Mouse (Mus musculus) cerebellum, postnatal 14 days (tissue): ENCODE results near the gene Arhgap35.

Experiments
- DNase-seq, 2 experiments: peaks; one replicate each; pipeline ENCODE4 v3.0.0; 2021; ENCODE audit warnings: mixed read lengths in 2 of 2

Gene Arhgap35

GRCm38 (mm10) chr7:16604141-16604540 is 10.7 kb downstream of the Arhgap35 start:
- DNase-seq, result no peak

- no peak for DNase-seq
Measured at GRCm38 (mm10) chr7:16601683-16602102, 13.1 kb downstream of the Arhgap35 start.

GRCm38 (mm10) chr7:16599006-16599405 is 15.8 kb downstream of the Arhgap35 start:
- peak; percentile 31 to 43 for DNase-seq

- DNase-seq, result no peak
Measured at GRCm38 (mm10) chr7:16591292-16591691, 23.5 kb downstream of the Arhgap35 start.

DNA sequence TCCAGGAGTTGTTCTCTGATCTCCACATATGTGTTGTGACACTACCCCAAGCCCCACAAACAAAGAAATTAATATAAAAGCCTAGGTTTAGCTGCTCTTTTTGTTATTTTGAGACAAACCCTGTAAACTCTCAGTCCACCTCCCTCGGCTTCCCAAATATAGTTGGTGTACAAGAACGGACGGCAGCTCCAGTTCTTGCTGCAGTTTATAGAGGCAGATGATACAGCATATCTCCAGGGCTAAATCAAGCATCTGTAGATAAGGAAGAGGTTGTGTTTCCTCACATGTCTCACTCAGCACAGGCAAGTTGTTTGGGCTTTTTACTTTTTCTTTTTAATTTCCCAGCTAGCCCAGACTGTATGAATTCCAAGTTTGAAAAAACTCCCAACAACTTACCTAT is 27.1 kb downstream of the Arhgap35 start:
- no peak for DNase-seq

GRCm38 (mm10) chr7:16584384-16584783 is 30.4 kb downstream of the Arhgap35 start:
- peak; percentile 49 to 67 for DNase-seq

GRCm38 (mm10) chr7:16583775-16584174 is 31.0 kb downstream of the Arhgap35 start:
- DNase-seq, result no peak

- no peak for DNase-seq
Measured at GRCm38 (mm10) chr7:16582299-16582698, 32.5 kb downstream of the Arhgap35 start.

DNA sequence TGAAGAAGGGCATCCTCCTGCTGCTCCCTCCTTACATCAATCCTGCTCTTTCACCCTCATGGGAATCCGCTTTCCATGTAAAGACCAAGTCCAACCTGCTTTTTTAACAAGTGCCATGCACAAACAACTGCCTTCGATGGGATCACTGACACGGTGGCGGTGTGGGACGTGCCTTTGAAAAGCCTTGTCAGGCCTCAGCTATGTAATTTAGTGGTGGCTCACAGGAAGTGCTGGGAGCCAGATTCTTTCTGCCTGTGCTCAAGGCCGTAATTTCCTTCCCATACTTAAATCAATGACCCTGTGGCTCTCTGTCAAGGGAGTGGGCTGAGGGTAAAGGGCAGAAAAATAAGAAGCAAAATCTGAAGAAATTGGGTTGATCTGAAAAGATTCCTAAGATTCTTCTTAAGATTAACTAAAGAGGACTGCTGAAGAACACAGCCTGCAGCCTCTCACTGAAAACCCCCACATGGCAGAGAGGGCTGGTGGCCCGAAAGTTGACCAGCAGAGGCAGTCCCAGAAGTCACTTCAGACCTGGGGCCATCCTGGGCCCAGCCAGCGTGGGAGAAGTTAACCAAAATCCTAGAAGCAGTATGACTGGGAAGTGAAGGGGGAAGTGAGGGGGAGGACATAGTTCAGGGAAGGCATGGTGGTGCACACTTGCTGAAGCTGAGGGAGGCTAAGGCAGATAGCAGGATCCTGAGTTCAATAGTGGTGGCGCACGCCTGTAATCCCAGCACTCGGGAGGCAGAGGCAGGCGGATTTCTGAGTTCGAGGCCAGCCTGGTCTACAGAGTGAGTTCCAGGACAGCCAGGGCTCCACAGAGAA is 33.3 kb downstream of the Arhgap35 start:
- DNase-seq, result no peak

- no peak for DNase-seq
Measured at GRCm38 (mm10) chr7:16576719-16577118, 38.1 kb downstream of the Arhgap35 start.

GRCm38 (mm10) chr7:16571191-16571590 is 43.6 kb downstream of the Arhgap35 start:
- no peak for DNase-seq

- DNase-seq, result no peak
Measured at GRCm38 (mm10) chr7:16570737-16571136, 44.1 kb downstream of the Arhgap35 start.

GRCm38 (mm10) chr7:16564491-16564890 is 50.3 kb downstream of the Arhgap35 start:
- DNase-seq, result no peak

GRCm38 (mm10) chr7:16557783-16558538 is 56.8 kb downstream of the Arhgap35 start:
- DNase-seq, result no peak

GRCm38 (mm10) chr7:16557251-16557650 is 57.5 kb downstream of the Arhgap35 start:
- DNase-seq, result no peak

DNA sequence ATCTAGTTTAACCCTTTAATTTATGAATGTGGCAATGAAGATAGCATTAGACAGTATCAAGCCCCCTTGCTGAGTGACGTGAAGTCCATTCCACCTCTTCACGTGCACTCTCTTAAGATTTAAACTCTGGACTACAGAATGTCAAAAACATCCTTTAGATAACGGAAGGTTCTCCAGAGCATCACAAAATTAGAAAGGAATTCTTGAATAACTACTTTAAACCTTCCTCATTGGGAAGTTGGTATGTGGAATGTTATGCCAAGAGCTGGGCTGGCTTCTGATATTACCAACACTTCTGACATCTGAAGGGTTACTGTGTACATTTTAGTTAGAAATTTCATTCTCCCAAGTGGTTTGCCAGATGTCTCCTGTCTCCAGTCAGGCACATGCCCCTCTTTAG is 60.6 kb downstream of the Arhgap35 start:
- DNase-seq, result no peak

DNA sequence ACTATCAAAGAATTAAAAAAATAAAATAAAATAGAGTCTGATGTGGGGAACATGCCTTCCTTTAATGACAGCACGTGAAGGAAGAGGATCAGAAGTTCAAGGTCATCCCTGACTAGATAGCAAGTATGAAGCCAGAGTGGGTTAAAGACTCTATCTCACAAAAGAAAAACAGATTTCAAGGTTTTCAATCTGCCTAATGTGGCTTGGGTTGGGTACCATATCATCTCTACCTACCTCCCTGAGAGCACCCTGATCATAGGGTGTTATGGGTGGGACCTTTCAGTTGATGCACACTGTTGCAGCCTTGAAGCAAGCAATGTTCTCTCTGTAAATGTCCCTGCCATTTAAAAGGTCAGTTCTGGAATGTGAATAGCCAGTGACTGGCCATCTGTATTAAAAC is 63.2 kb downstream of the Arhgap35 start:
- DNase-seq, result no peak

GRCm38 (mm10) chr7:16549299-16549698 is 65.5 kb downstream of the Arhgap35 start:
- DNase-seq, result no peak

GRCm38 (mm10) chr7:16544770-16545169 is 70.0 kb downstream of the Arhgap35 start:
- no peak for DNase-seq

GRCm38 (mm10) chr7:16537220-16537903 is 77.4 kb downstream of the Arhgap35 start:
- DNase-seq, result no peak

DNA sequence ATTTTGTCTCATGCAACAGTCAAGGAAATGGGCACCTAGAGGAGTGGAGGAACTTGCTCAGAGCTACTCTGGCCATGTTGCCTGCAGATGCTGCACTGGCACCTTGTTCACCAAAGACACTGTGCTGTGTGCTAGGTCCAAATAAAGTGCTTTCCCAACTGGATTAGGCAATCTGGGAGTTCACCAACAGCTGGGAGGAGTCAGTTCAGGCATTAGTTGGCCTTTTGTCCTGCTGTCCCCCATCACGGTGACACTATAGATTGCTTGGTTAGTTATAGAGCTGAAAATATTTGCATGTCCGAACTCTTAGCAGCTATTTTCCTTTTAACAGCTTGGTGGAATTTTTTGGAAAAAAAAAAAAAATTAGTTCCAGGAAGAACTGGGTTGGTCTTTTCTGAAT is 88.8 kb downstream of the Arhgap35 start:
- no peak for DNase-seq

DNA sequence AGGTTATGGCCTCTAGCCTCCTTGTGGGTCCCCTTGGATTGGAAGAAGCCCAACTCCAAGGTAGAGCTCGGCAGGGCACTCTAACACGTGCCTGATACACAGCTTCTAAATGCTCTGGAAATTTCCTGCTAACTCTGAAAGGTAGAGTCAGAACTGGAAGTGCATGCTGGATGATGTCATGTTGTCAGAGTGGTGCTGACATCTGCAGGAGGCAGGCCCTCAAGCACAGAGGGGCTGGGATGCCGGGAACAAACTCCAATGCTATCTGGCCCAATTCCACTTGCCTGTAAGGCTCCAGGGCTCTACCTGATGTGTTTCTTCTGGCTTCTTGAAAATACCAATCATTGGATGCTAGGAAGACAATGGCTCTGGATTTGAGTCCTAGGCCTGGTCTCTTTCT is 89.3 kb downstream of the Arhgap35 start:
- DNase-seq, result no peak

- DNase-seq, result peak; percentile 86 to 93
Measured at GRCm38 (mm10) chr7:16524308-16524707, 90.5 kb downstream of the Arhgap35 start.
